Mouse (Mus musculus) embryonic facial prominence, embryonic 12.5 days (tissue): Measurements from ENCODE around the gene Gm10112. TPM values are rescaled to one million over a fixed set of nuclear protein-coding genes. Genes with fewer than 3 reads are reported as not detected.

Source experiments
- ATAC-seq: fragments of 200-750 bp; cut with Nextera tagmentation; 2 replicates; pipeline ENCODE4 v1.8.0; 2017; ENCODE audit not compliant: insufficient number of reproducible peaks, insufficient read depth, low FRiP score, low TSS enrichment
- H3K27ac ChIP-seq: fragments of 300-500 bp; sonication (generic); 2 replicates; pipeline ENCODE4 v1.5.1; 2016; ENCODE audit warnings: mild to moderate bottlenecking
- H3K27me3 ChIP-seq: fragments of 300-500 bp; sonication (generic); 2 replicates; pipeline ENCODE4 v1.6.1; 2016; ENCODE audit warnings: mild to moderate bottlenecking, moderate library complexity
- H3K36me3 ChIP-seq: fragments of 300-500 bp; sonication (generic); 2 replicates; pipeline ENCODE4 v1.6.1; 2016; ENCODE audit warnings: mild to moderate bottlenecking
- H3K4me1 ChIP-seq: fragments of 300-500 bp; sonication (generic); 2 replicates; pipeline ENCODE4 v1.6.1; 2016
- H3K4me2 ChIP-seq: fragments of 300-500 bp; sonication (generic); replicated peaks from 2 replicates; pipeline ENCODE4 v1.6.1; 2016; ENCODE audit warnings: mild to moderate bottlenecking, moderate library complexity
- H3K4me3 ChIP-seq: fragments of 300-500 bp; sonication (generic); 2 replicates; pipeline ENCODE4 v1.5.1; 2016; ENCODE audit warnings: mild to moderate bottlenecking
- H3K9ac ChIP-seq: fragments of 300-500 bp; sonication (generic); 2 replicates; pipeline ENCODE4 v1.6.1; 2016; ENCODE audit warnings: mild to moderate bottlenecking, moderate library complexity
- H3K9me3 ChIP-seq: fragments of 300-500 bp; sonication (generic); 2 replicates; pipeline ENCODE4 v1.6.1; 2016; ENCODE audit warnings: mild to moderate bottlenecking, moderate library complexity
- WGBS: fragments of 180-500 bp; shearing (Covaris S2); methylation state at CpG from one replicate; pipeline ENCODE4 v1.1.7; 2016; 5-methylcytosine and 5-hydroxymethylcytosine counted together
- polyA plus RNA-seq: library from polyadenylated mRNA; unstranded; fragments of >200 nt; fragmentation: Nextera tagmentation; extraction: Ambion mirVana; gene quantifications from 2 replicates; pipeline ENCODE4 v1.2.1, GENCODE M21; 2016

Gm10112 gene
- polyA plus RNA-seq, result not detected in 2 replicates

DNA sequence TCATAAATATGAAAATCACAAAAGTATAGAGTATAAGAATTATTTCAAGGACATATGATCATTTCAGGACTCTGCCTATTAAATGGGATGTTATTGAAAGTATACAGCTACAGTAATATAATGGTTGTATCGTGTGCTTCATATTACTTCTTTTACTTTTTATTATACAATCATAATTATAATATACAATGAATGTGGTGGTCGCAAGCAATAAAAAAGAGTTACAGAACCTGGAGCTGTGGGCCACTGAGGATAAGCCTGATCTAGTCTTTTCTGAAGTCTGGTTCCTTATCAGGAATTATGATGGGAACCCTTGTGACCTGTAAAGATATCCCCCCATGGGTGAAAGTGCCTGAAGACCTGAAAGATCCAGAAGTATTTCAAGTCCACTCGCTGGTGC is at the start of gene Gm10112:
Gm10112 (plus strand) TSS at position 301 of the 400 bp plus-strand sequence.
- Histone ChIP-seq H3K36me3 (no peaks in the 10 kb centered on the region), H3K27ac (no peak within 1 kb of the TSS), H3K4me1 (no peaks in the 10 kb centered on the region), H3K27me3 (no peaks in the 10 kb centered on the region), H3K4me2 (no peak within 1 kb of the TSS), H3K9ac (no peak within 1 kb of the TSS), H3K4me3 (no peak within 1 kb of the TSS), H3K9me3 (no peaks in the 10 kb centered on the region)
- WGBS, result 91% methylated on average over 3 of the region's 3 CpGs
- no peak for ATAC-seq

DNA sequence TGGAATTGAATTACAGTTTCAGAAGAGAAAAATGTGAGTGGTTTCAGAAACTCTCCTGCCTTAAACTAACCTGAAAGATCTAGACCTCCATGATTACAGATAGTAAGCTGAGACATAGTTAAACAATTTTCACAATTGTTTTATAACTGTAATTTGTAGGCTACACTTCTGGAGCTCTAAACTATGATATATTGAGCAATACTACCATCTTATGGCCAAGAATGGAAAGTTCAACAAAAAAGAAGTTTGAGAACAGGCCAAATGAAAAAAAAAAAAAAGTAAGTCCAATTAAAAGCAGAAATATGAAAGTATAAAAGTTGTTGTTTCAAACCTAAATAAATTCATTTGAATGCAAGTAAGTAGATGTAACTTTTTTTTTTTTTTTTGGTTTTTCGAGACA is 21.4 kb downstream of the Gm10112 start:
- H3K36me3 ChIP-seq, result no peaks in the 10 kb centered on the region
- ATAC-seq, result no peak
- no peak overlapping the region for H3K27ac ChIP-seq
- no peak overlapping the region for H3K4me3 ChIP-seq
- no peaks in the 10 kb centered on the region for H3K27me3 ChIP-seq
- H3K4me2 ChIP-seq, result no peak overlapping the region
- no peak overlapping the region for H3K9ac ChIP-seq
- WGBS, result 50% methylated on average over 1 of the region's 1 CpGs
- H3K4me1 ChIP-seq, result no peaks in the 10 kb centered on the region
- H3K9me3 ChIP-seq, result no peaks in the 10 kb centered on the region

DNA sequence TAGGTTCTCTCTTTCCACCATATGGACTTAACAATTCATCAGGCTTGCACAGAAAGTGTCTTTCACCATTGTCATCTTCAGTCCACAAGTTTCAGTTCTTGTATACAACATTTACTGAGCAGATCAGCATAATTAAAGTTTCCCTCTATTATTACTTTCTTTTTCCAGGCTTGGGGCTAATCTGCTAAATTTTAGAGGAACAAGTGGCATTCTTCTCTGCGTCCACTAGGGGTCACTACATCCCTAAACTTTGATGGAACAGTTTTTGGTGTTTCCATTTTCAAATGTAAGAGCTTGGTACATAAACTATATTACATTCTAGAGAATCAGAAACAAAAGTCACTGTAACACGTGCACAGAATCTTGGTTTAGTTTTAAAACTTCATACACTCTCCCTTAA is 28.2 kb downstream of the Gm10112 start:
- Histone ChIP-seq H3K9me3 (no peaks in the 10 kb centered on the region), H3K4me3 (no peak overlapping the region), H3K4me2 (no peak overlapping the region), H3K27ac (no peak overlapping the region), H3K4me1 (no peaks in the 10 kb centered on the region), H3K36me3 (no peaks in the 10 kb centered on the region), H3K9ac (no peak overlapping the region), H3K27me3 (no peaks in the 10 kb centered on the region)
- no peak for ATAC-seq
- WGBS, result 4% methylated on average over 2 of the region's 2 CpGs

DNA sequence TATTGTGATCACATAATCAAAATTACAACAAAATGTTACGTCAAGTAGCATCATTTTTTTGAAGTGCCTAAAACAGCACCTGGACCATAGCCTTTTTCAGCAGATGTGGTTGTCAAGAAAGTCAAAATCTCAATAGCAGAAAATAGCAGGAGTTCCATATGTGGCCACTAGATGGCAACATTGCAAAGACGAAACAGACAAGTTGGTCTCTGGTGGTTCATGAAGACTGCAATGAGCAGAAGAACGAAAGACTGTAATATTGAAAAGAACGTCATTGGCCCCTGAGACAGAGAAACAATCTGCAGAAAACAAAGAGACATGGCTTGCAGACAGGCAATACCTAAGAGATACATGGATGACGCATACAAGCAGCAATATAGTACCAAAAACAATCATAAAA is 42.1 kb downstream of the Gm10112 start:
- no peak for ATAC-seq
- Histone ChIP-seq H3K4me1 (no peaks in the 10 kb centered on the region), H3K36me3 (no peaks in the 10 kb centered on the region), H3K27me3 (no peaks in the 10 kb centered on the region), H3K9ac (no peak overlapping the region), H3K27ac (no peak overlapping the region), H3K9me3 (no peaks in the 10 kb centered on the region), H3K4me2 (no peak overlapping the region), H3K4me3 (no peak overlapping the region)
- 18% methylated on average over 5 of the region's 5 CpGs for WGBS

Other genes starting within 250 kb of the Gm10112 start
- gene Cylc1, start 57.9 kb upstream of the Gm10112 start, polyA plus RNA-seq, result not detected in 2 replicates